Comparison of ENCODE assay signal across 8 mouse cellular contexts in genomic region chr2:155592137-155592853, GRCm38 (mm10). TPM values are rescaled to one million over a fixed set of nuclear protein-coding genes. Genes with fewer than 3 reads are reported as not detected.
DNase-seq lines count a peak whose midpoint lies in the region; ATAC-seq and TF ChIP-seq lines count a peak whose summit lies in the region.

Gene Gss (minus strand): TSS chr2:155592810.

- H3K4me3 ChIP-seq in bone marrow macrophage, adult 2 months (ENCODE audit: insufficient read depth, low read length), result peak within 1 kb of the TSS; percentile 67
- peak within 1 kb of the TSS; percentile 71 for H3K4me3 ChIP-seq in embryonic fibroblast, embryonic 13.5 days (ENCODE audit: insufficient read depth, low read length)
- H3K4me3 ChIP-seq in kidney, embryonic 14.5 days (ENCODE audit: low read length), result peak within 1 kb of the TSS; percentile 70
- peak within 1 kb of the TSS; percentile 63 for H3K4me3 ChIP-seq in limb, embryonic 15.5 days

- H3K27ac ChIP-seq in bone marrow macrophage, adult 2 months (ENCODE audit: insufficient read depth, low read depth, low read length), result peak within 1 kb of the TSS; percentile 39
- peak within 1 kb of the TSS; percentile 96 for H3K27ac ChIP-seq in embryonic fibroblast, embryonic 13.5 days (ENCODE audit: insufficient read depth, low read length)
- H3K27ac ChIP-seq in kidney, embryonic 14.5 days (ENCODE audit: low read depth, low read length), result peak within 1 kb of the TSS; percentile 85
- peak within 1 kb of the TSS; percentile 90 for H3K27ac ChIP-seq in limb, embryonic 15.5 days

- WGBS in kidney, embryonic 14.5 days, result under 1% methylated on average over 53 of the region's 53 CpGs
- WGBS in limb, embryonic 15.5 days, result 1% methylated on average over 53 of the region's 53 CpGs

- no peaks in the 10 kb centered on the region for H3K9me3 ChIP-seq in kidney, embryonic 14.5 days (ENCODE audit: control insufficient read depth, low read length)
- no peaks in the 10 kb centered on the region for H3K9me3 ChIP-seq in limb, embryonic 15.5 days

- peak; percentile 93 for ATAC-seq in kidney, embryonic 14.5 days (ENCODE audit: low FRiP score, low TSS enrichment)
- ATAC-seq in limb, embryonic 15.5 days (ENCODE audit: insufficient number of reproducible peaks, low FRiP score, low TSS enrichment, low read depth), result peak; percentile 89

- peak; percentile 96 for DNase-seq in A20 (ENCODE audit: low read depth, low spot score)
- DNase-seq in heart, adult 9 months (ENCODE audit: low spot score in 2 of 2), result peak; percentile 99
- peak; percentile 89 to 95 for DNase-seq in monocyte, adult 2 months (ENCODE audit: low read depth in 1 of 2, low spot score in 2 of 2)
- peak; percentile 95 for DNase-seq in spleen, postnatal 36 days (ENCODE audit: low spot score in 2 of 2)

- peak within 1 kb of the TSS; percentile 85 for H3K4me2 ChIP-seq in kidney, embryonic 14.5 days (replicated peaks; ENCODE audit: low read depth, low read length)
- peak within 1 kb of the TSS; percentile 69 for H3K4me2 ChIP-seq in limb, embryonic 15.5 days

- 0 out of 2 replicates have a peak, but pooled peaks have one; percentile 22 for TF ChIP-seq POLR2A in bone marrow macrophage, adult 2 months (IDR thresholded peaks at IDR 0.05; ENCODE audit: borderline replicate concordance, low read depth, low read length)
- no peak; the same call in 1 of the 2 replicates for TF ChIP-seq POLR2A in embryonic fibroblast, embryonic 13.5 days (IDR thresholded peaks at IDR 0.05; ENCODE audit: low read depth, low read length)

- H3K27me3 ChIP-seq in kidney, embryonic 14.5 days (ENCODE audit: control insufficient read depth, insufficient read depth, low read length), result no peaks in the 10 kb centered on the region
- no peaks in the 10 kb centered on the region for H3K27me3 ChIP-seq in limb, embryonic 15.5 days

- H3K4me1 ChIP-seq in bone marrow macrophage, adult 2 months (ENCODE audit: control insufficient read depth, insufficient read depth, low read length), result peaks cover 10% of the 10 kb centered on the region
- H3K4me1 ChIP-seq in embryonic fibroblast, embryonic 13.5 days (ENCODE audit: control insufficient read depth, insufficient read depth, low read length), result no peaks in the 10 kb centered on the region
- H3K4me1 ChIP-seq in kidney, embryonic 14.5 days (ENCODE audit: control insufficient read depth, insufficient read depth, low read length), result no peaks in the 10 kb centered on the region
- peaks cover 9% of the 10 kb centered on the region for H3K4me1 ChIP-seq in limb, embryonic 15.5 days

- TF ChIP-seq CTCF in bone marrow macrophage, adult 2 months (IDR thresholded peaks at IDR 0.05; ENCODE audit: low read depth, low read length), result no peak; the same call in 1 of the 2 replicates
- TF ChIP-seq CTCF in embryonic fibroblast, embryonic 13.5 days (IDR thresholded peaks at IDR 0.05; ENCODE audit: borderline replicate concordance, insufficient read depth, low read length), result no peak

- peak within 1 kb of the TSS; percentile 80 for H3K9ac ChIP-seq in kidney, embryonic 14.5 days (ENCODE audit: low read depth, low read length)
- peak within 1 kb of the TSS; percentile 69 for H3K9ac ChIP-seq in limb, embryonic 15.5 days

- no peaks in the 10 kb centered on the region for H3K36me3 ChIP-seq in kidney, embryonic 14.5 days (ENCODE audit: control insufficient read depth, insufficient read depth, low read length)
- H3K36me3 ChIP-seq in limb, embryonic 15.5 days, result no peaks in the 10 kb centered on the region

RNA-seq across cellular contexts. Expression of gene Gss, which starts in this region (rescaled TPM):
- polyA plus RNA-seq in bone marrow macrophage, adult 2 months (2012; ENCODE audit: insufficient read depth, insufficient read length, missing spikeins), result 10.5 and 12.9 TPM in 2 replicates
- 23.4 and 37.7 TPM in 2 replicates for polyA plus RNA-seq in embryonic fibroblast, embryonic 13.5 days (2011; ENCODE audit: insufficient read length, low read depth, missing spikeins)
- polyA plus RNA-seq in kidney, embryonic 14.5 days (2014; fragmentation: Nextera tagmentation; extraction: Ambion mirVana), result 25.0 and 29.8 TPM in 2 replicates
- 26.7 and 28.3 TPM in 2 replicates for polyA plus RNA-seq in limb, embryonic 15.5 days (2015; fragmentation: Nextera tagmentation; extraction: Ambion mirVana)

Comparison
In these comparisons a context has a peak if more than half of its experiments do, and no peak if none do; other contexts are left out.
1. Peak in every context shown above with its lines: DNase-seq, ATAC-seq, H3K4me3 ChIP-seq and H3K27ac ChIP-seq.
2. H3K27ac ChIP-seq: peak in every context shown above with its lines; median percentile 96 in embryonic fibroblast, embryonic 13.5 days; 90 in limb, embryonic 15.5 days; 85 in kidney, embryonic 14.5 days; 39 in bone marrow macrophage, adult 2 months.